Mouse (Mus musculus): ENCODE data around the gene Fam129c. TPM values are rescaled to one million over a fixed set of nuclear protein-coding genes. Genes with fewer than 3 reads are reported as not detected.

The Fam129c gene
- polyA plus RNA-seq, 1 experiment from 2014 or later: 3.6 TPM

GRCm38 (mm10) chr8:71594324-71594722 is 3.1 kb upstream of the Fam129c start:
- Histone ChIP-seq H3K4me1 (replicated peaks; ENCODE audit: control insufficient read depth, insufficient read depth, low read length) (peaks cover 13% of the 10 kb centered on the region), H3K9me3 (ENCODE audit: control insufficient read depth, low read length) (no peaks in the 10 kb centered on the region), H3K36me3 (ENCODE audit: control insufficient read depth, insufficient read depth, low read length) (no peaks in the 10 kb centered on the region), H3K27me3 (ENCODE audit: control insufficient read depth, insufficient read depth, low read length) (no peaks in the 10 kb centered on the region), H3K4me2 (replicated peaks; ENCODE audit: low read depth, low read length) (no peak overlapping the region), H3K9ac (ENCODE audit: low read depth, low read length) (no peak overlapping the region), H3K27ac (ENCODE audit: low read depth, low read length) (no peak overlapping the region), H3K4me3 (ENCODE audit: low read depth, low read length) (no peak overlapping the region)
- 93% methylated on average over 4 of the region's 4 CpGs for WGBS
- no peak for DNase-seq (ENCODE audit: low spot score)
- ATAC-seq (ENCODE audit: low FRiP score): no peak

- no peak overlapping the region for H3K9ac ChIP-seq (ENCODE audit: low read depth, low read length)
- ATAC-seq (ENCODE audit: low FRiP score) (peak; percentile 15; the same call in 1 of the 2 replicates), DNase-seq (ENCODE audit: low spot score) (peak; percentile 90)
- H3K9me3 ChIP-seq (ENCODE audit: control insufficient read depth, low read length): no peaks in the 10 kb centered on the region
- no peak overlapping the region for H3K4me3 ChIP-seq (ENCODE audit: low read depth, low read length)
- peaks cover 13% of the 10 kb centered on the region for H3K4me1 ChIP-seq (replicated peaks; ENCODE audit: control insufficient read depth, insufficient read depth, low read length)
- WGBS: 5% methylated on average over 27 of the region's 27 CpGs
- no peak overlapping the region for H3K27ac ChIP-seq (ENCODE audit: low read depth, low read length)
- no peak overlapping the region for H3K4me2 ChIP-seq (replicated peaks; ENCODE audit: low read depth, low read length)
- H3K36me3 ChIP-seq (ENCODE audit: control insufficient read depth, insufficient read depth, low read length): no peaks in the 10 kb centered on the region
- peaks cover 7% of the 10 kb centered on the region for H3K27me3 ChIP-seq (ENCODE audit: control insufficient read depth, insufficient read depth, low read length)
These were observed 1.6 kb upstream of the Fam129c start for GRCm38 (mm10) chr8:71595862-71596261.

GRCm38 (mm10) chr8:71596384-71596783 is 1.1 kb upstream of the Fam129c start:
- Histone ChIP-seq H3K4me1 (replicated peaks; ENCODE audit: control insufficient read depth, insufficient read depth, low read length) (peaks cover 9% of the 10 kb centered on the region), H3K27ac (ENCODE audit: low read depth, low read length) (no peak overlapping the region), H3K9me3 (ENCODE audit: control insufficient read depth, low read length) (no peaks in the 10 kb centered on the region), H3K36me3 (ENCODE audit: control insufficient read depth, insufficient read depth, low read length) (no peaks in the 10 kb centered on the region), H3K27me3 (ENCODE audit: control insufficient read depth, insufficient read depth, low read length) (peaks cover 9% of the 10 kb centered on the region), H3K4me2 (replicated peaks; ENCODE audit: low read depth, low read length) (no peak overlapping the region), H3K9ac (ENCODE audit: low read depth, low read length) (no peak overlapping the region), H3K4me3 (ENCODE audit: low read depth, low read length) (no peak overlapping the region)
- ATAC-seq (ENCODE audit: low FRiP score) (no peak), DNase-seq (ENCODE audit: low spot score) (no peak)
- 57% methylated on average over 6 of the region's 6 CpGs for WGBS

GRCm38 (mm10) chr8:71596798-71597197 is 650 bp upstream of the Fam129c start:
- DNase-seq (ENCODE audit: low spot score) (no peak), ATAC-seq (ENCODE audit: low FRiP score) (no peak)
- peaks cover 9% of the 10 kb centered on the region for H3K4me1 ChIP-seq (replicated peaks; ENCODE audit: control insufficient read depth, insufficient read depth, low read length)
- H3K4me3 ChIP-seq (ENCODE audit: low read depth, low read length): no peak overlapping the region
- H3K36me3 ChIP-seq (ENCODE audit: control insufficient read depth, insufficient read depth, low read length): no peaks in the 10 kb centered on the region
- H3K9ac ChIP-seq (ENCODE audit: low read depth, low read length): no peak overlapping the region
- no peak overlapping the region for H3K27ac ChIP-seq (ENCODE audit: low read depth, low read length)
- no peak overlapping the region for H3K4me2 ChIP-seq (replicated peaks; ENCODE audit: low read depth, low read length)
- peaks cover 12% of the 10 kb centered on the region for H3K27me3 ChIP-seq (ENCODE audit: control insufficient read depth, insufficient read depth, low read length)
- no peaks in the 10 kb centered on the region for H3K9me3 ChIP-seq (ENCODE audit: control insufficient read depth, low read length)
- WGBS: 84% methylated on average over 4 of the region's 4 CpGs

- peaks cover 28% of the 10 kb centered on the region for H3K27me3 ChIP-seq (ENCODE audit: control insufficient read depth, insufficient read depth, low read length)
- DNase-seq (ENCODE audit: low spot score) (no peak), ATAC-seq (ENCODE audit: low FRiP score) (no peak)
- no peak overlapping the region for H3K27ac ChIP-seq (ENCODE audit: low read depth, low read length)
- no peaks in the 10 kb centered on the region for H3K9me3 ChIP-seq (ENCODE audit: control insufficient read depth, low read length)
- no peak overlapping the region for H3K9ac ChIP-seq (ENCODE audit: low read depth, low read length)
- no peak overlapping the region for H3K4me3 ChIP-seq (ENCODE audit: low read depth, low read length)
- H3K36me3 ChIP-seq (ENCODE audit: control insufficient read depth, insufficient read depth, low read length): no peaks in the 10 kb centered on the region
- H3K4me1 ChIP-seq (replicated peaks; ENCODE audit: control insufficient read depth, insufficient read depth, low read length): peaks cover 5% of the 10 kb centered on the region; the same call in 1 of the 2 replicates
- H3K4me2 ChIP-seq (replicated peaks; ENCODE audit: low read depth, low read length): no peak overlapping the region
These were observed 927 bp downstream of the Fam129c start for GRCm38 (mm10) chr8:71598375-71598774.

- Histone ChIP-seq H3K4me2 (replicated peaks; ENCODE audit: low read depth, low read length) (no peak overlapping the region), H3K9me3 (ENCODE audit: control insufficient read depth, low read length) (no peaks in the 10 kb centered on the region), H3K27me3 (ENCODE audit: control insufficient read depth, insufficient read depth, low read length) (peaks cover 32% of the 10 kb centered on the region), H3K4me1 (replicated peaks; ENCODE audit: control insufficient read depth, insufficient read depth, low read length) (peaks cover 7% of the 10 kb centered on the region; the same call in 1 of the 2 replicates), H3K4me3 (ENCODE audit: low read depth, low read length) (no peak overlapping the region), H3K9ac (ENCODE audit: low read depth, low read length) (no peak overlapping the region), H3K27ac (ENCODE audit: low read depth, low read length) (no peak overlapping the region), H3K36me3 (ENCODE audit: control insufficient read depth, insufficient read depth, low read length) (no peaks in the 10 kb centered on the region)
- 93% methylated on average over 5 of the region's 5 CpGs for WGBS
- no peak for DNase-seq (ENCODE audit: low spot score)
- no peak for ATAC-seq (ENCODE audit: low FRiP score)
These were observed 1.4 kb downstream of the Fam129c start for GRCm38 (mm10) chr8:71598841-71599240.

GRCm38 (mm10) chr8:71601939-71602665 is 4.7 kb downstream of the Fam129c start:
- Histone ChIP-seq H3K27ac (ENCODE audit: low read depth, low read length) (no peak overlapping the region), H3K9ac (ENCODE audit: low read depth, low read length) (peak overlapping the region; percentile 40), H3K9me3 (ENCODE audit: control insufficient read depth, low read length) (no peaks in the 10 kb centered on the region), H3K4me1 (replicated peaks; ENCODE audit: control insufficient read depth, insufficient read depth, low read length) (peaks cover 5% of the 10 kb centered on the region; the same call in 1 of the 2 replicates), H3K4me2 (replicated peaks; ENCODE audit: low read depth, low read length) (peak overlapping the region; percentile 47), H3K36me3 (ENCODE audit: control insufficient read depth, insufficient read depth, low read length) (no peaks in the 10 kb centered on the region), H3K27me3 (ENCODE audit: control insufficient read depth, insufficient read depth, low read length) (peaks cover 34% of the 10 kb centered on the region), H3K4me3 (ENCODE audit: low read depth, low read length) (peak overlapping the region; percentile 24)
- peak; percentile 48 for DNase-seq (ENCODE audit: low spot score)
- WGBS: 3% methylated on average over 48 of the region's 65 CpGs
- 0 out of 2 replicates have a peak, but pooled peaks have one; percentile 9 for ATAC-seq (ENCODE audit: low FRiP score)

GRCm38 (mm10) chr8:71602666-71603334 is 5.4 kb downstream of the Fam129c start:
- H3K4me1 ChIP-seq (replicated peaks; ENCODE audit: control insufficient read depth, insufficient read depth, low read length): peaks cover 5% of the 10 kb centered on the region; the same call in 1 of the 2 replicates
- H3K9ac ChIP-seq (ENCODE audit: low read depth, low read length): peak overlapping the region; percentile 40; the same call in 1 of the 2 replicates
- H3K36me3 ChIP-seq (ENCODE audit: control insufficient read depth, insufficient read depth, low read length): no peaks in the 10 kb centered on the region
- peak; percentile 67 for DNase-seq (ENCODE audit: low spot score)
- peak overlapping the region; percentile 47 for H3K4me2 ChIP-seq (replicated peaks; ENCODE audit: low read depth, low read length)
- H3K9me3 ChIP-seq (ENCODE audit: control insufficient read depth, low read length): no peaks in the 10 kb centered on the region
- H3K27me3 ChIP-seq (ENCODE audit: control insufficient read depth, insufficient read depth, low read length): peaks cover 34% of the 10 kb centered on the region
- H3K4me3 ChIP-seq (ENCODE audit: low read depth, low read length): peak overlapping the region; percentile 24
- under 1% methylated on average over 30 of the region's 32 CpGs for WGBS
- H3K27ac ChIP-seq (ENCODE audit: low read depth, low read length): no peak overlapping the region
- ATAC-seq (ENCODE audit: low FRiP score): peak; percentile 79
